Mouse (Mus musculus): ENCODE results near the gene Scn8a. TPM values are rescaled to one million over a fixed set of nuclear protein-coding genes. Genes with fewer than 3 reads are reported as not detected.
A peak's percentile ranks its signal among the peaks of the same experiment; 100 is the strongest.

The Scn8a gene
- total RNA-seq, 2 experiments from 2014 or later: 223 to 249 TPM

- no peak for DNase-seq
Observed at GRCm38 (mm10) chr15:101074067-101074466, 204.4 kb downstream of the Scn8a start.

GRCm38 (mm10) chr15:101075150-101075549 lies 205.5 kb downstream of the Scn8a start:
- no peak for DNase-seq

- DNase-seq: no peak
Observed at GRCm38 (mm10) chr15:101075656-101076055, 206.0 kb downstream of the Scn8a start.

GRCm38 (mm10) chr15:101076071-101077000 lies 206.7 kb downstream of the Scn8a start:
- no peak for DNase-seq

GRCm38 (mm10) chr15:101077001-101077812 lies 207.5 kb downstream of the Scn8a start:
- DNase-seq: no peak

GRCm38 (mm10) chr15:101077813-101078730 lies 208.4 kb downstream of the Scn8a start, which contains the start of gene Fignl2:
TSS of gene Fignl2 (minus strand) at chr15:101078567.
- no peak for DNase-seq

- peak; percentile 69 to 73 for DNase-seq
Observed at GRCm38 (mm10) chr15:101078731-101079156, 209.1 kb downstream of the Scn8a start.

GRCm38 (mm10) chr15:101080031-101080520 lies 210.4 kb downstream of the Scn8a start:
- DNase-seq: no peak

GRCm38 (mm10) chr15:101081035-101081548 lies 211.4 kb downstream of the Scn8a start:
- no peak for DNase-seq

GRCm38 (mm10) chr15:101082236-101082635 lies 212.6 kb downstream of the Scn8a start:
- DNase-seq: no peak

GRCm38 (mm10) chr15:101084499-101084898 lies 214.8 kb downstream of the Scn8a start:
- DNase-seq: no peak

- DNase-seq: no peak
Observed at GRCm38 (mm10) chr15:101086451-101086850, 216.8 kb downstream of the Scn8a start.

- DNase-seq: no peak
Observed at GRCm38 (mm10) chr15:101086956-101087355, 217.3 kb downstream of the Scn8a start.

GRCm38 (mm10) chr15:101088291-101088690 lies 218.6 kb downstream of the Scn8a start:
- DNase-seq: no peak

GRCm38 (mm10) chr15:101091551-101091950 lies 221.9 kb downstream of the Scn8a start:
- DNase-seq: no peak

GRCm38 (mm10) chr15:101092121-101092828 lies 222.6 kb downstream of the Scn8a start:
- DNase-seq: no peak

- peak; percentile 29 to 50 for DNase-seq
Observed at GRCm38 (mm10) chr15:101092829-101093648, 223.4 kb downstream of the Scn8a start.

GRCm38 (mm10) chr15:101093988-101094387 lies 224.3 kb downstream of the Scn8a start:
- DNase-seq: no peak

- no peak for DNase-seq
Observed at GRCm38 (mm10) chr15:101094979-101095378, 225.3 kb downstream of the Scn8a start.

GRCm38 (mm10) chr15:101095392-101095791 lies 225.7 kb downstream of the Scn8a start:
- no peak for DNase-seq
